Mouse (Mus musculus) neural tube, embryonic 15.5 days (tissue): ENCODE data around the gene Gm19345. TPM values are rescaled to one million over a fixed set of nuclear protein-coding genes. Genes with fewer than 3 reads are reported as not detected.

Experiments
- ATAC-seq: fragments of 200-750 bp; cut with Nextera tagmentation; 2 replicates; pipeline ENCODE4 v1.8.0; 2017; ENCODE audit warnings: mild to moderate bottlenecking, moderate TSS enrichment, moderate library complexity; ENCODE audit not compliant: low FRiP score
- H3K27ac ChIP-seq: fragments of 300-500 bp; sonication (generic); replicated peaks from 2 replicates; pipeline ENCODE4 v1.5.1; 2015; ENCODE audit warnings: mild to moderate bottlenecking, inconsistent platforms
- H3K27me3 ChIP-seq: fragments of 300-500 bp; sonication (generic); replicated peaks from 2 replicates; pipeline ENCODE4 v1.6.1; 2015; ENCODE audit warnings: inconsistent platforms
- H3K36me3 ChIP-seq: fragments of 300-500 bp; sonication (generic); 2 replicates; pipeline ENCODE4 v1.6.1; 2015; ENCODE audit warnings: inconsistent platforms
- H3K4me1 ChIP-seq: fragments of 300-500 bp; sonication (generic); 2 replicates; pipeline ENCODE4 v1.6.1; 2015; ENCODE audit warnings: inconsistent platforms
- H3K4me2 ChIP-seq: fragments of 300-500 bp; sonication (generic); 2 replicates; pipeline ENCODE4 v1.6.1; 2015; ENCODE audit warnings: inconsistent platforms, mild to moderate bottlenecking, moderate library complexity
- H3K4me3 ChIP-seq: fragments of 300-500 bp; sonication (generic); replicated peaks from 2 replicates; pipeline ENCODE4 v1.5.1; 2015; ENCODE audit warnings: mild to moderate bottlenecking, inconsistent platforms
- H3K9ac ChIP-seq: fragments of 300-500 bp; sonication (generic); replicated peaks from 2 replicates; pipeline ENCODE4 v1.6.1; 2015; ENCODE audit warnings: mild to moderate bottlenecking, inconsistent platforms
- H3K9me3 ChIP-seq: fragments of 300-500 bp; sonication (generic); replicated peaks from 2 replicates; pipeline ENCODE4 v1.6.1; 2016; ENCODE audit warnings: inconsistent platforms
- WGBS: fragments of 180-500 bp; shearing (Covaris S2); methylation state at CpG from one replicate; pipeline ENCODE4 v1.1.7; 2015; ENCODE audit warnings: mixed read lengths; 5-methylcytosine and 5-hydroxymethylcytosine counted together
- polyA plus RNA-seq: library from polyadenylated mRNA; unstranded; fragments of >200 nt; fragmentation: Nextera tagmentation; extraction: Ambion mirVana; gene quantifications from 2 replicates; pipeline ENCODE4 v1.2.1, GENCODE M21; 2015

Gene Gm19345
- polyA plus RNA-seq, 1 experiment from 2014 or later: 17.3 TPM

- ATAC-seq: no peak
- peaks cover 8% of the 10 kb centered on the region for H3K4me1 ChIP-seq
- 89% methylated on average over 6 of the region's 6 CpGs for WGBS
Observed at GRCm38 (mm10) chr7:19856283-19856682, 4.5 kb downstream of the Gm19345 start.

GRCm38 (mm10) chr7:19859740-19860139 is 7.9 kb downstream of the Gm19345 start:
- H3K27me3 ChIP-seq: peaks cover 5% of the 10 kb centered on the region; the same call in 1 of the 2 replicates

More at GRCm38 (mm10) chr7:19856283-19856682, 4.5 kb downstream of the Gm19345 start:
- no peak overlapping the region for H3K4me2 ChIP-seq
- H3K9me3 ChIP-seq: no peaks in the 10 kb centered on the region
- H3K27ac ChIP-seq: no peak overlapping the region
- no peak overlapping the region for H3K9ac ChIP-seq
- H3K27me3 ChIP-seq: peaks cover 16% of the 10 kb centered on the region
- no peak overlapping the region for H3K4me3 ChIP-seq
- H3K36me3 ChIP-seq: no peaks in the 10 kb centered on the region; the same call in 1 of the 2 replicates

GRCm38 (mm10) chr7:19861199-19861598 is 9.4 kb downstream of the Gm19345 start, which contains the start of gene Ceacam16:
Ceacam16 (minus strand) TSS chr7:19861299.
- no peak within 1 kb of the TSS for H3K27ac ChIP-seq
- no peaks in the 10 kb centered on the region for H3K4me1 ChIP-seq
- H3K4me3 ChIP-seq: no peak within 1 kb of the TSS
- WGBS: 92% methylated on average over 9 of the region's 9 CpGs
- no peaks in the 10 kb centered on the region for H3K9me3 ChIP-seq
- no peak within 1 kb of the TSS for H3K4me2 ChIP-seq
- peaks cover 5% of the 10 kb centered on the region; the same call in 1 of the 2 replicates for H3K27me3 ChIP-seq
- ATAC-seq: no peak
- no peaks in the 10 kb centered on the region; the same call in 1 of the 2 replicates for H3K36me3 ChIP-seq
- H3K9ac ChIP-seq: no peak within 1 kb of the TSS

More at GRCm38 (mm10) chr7:19859740-19860139, 7.9 kb downstream of the Gm19345 start:
- Histone ChIP-seq H3K4me1 (no peaks in the 10 kb centered on the region), H3K4me3 (no peak overlapping the region), H3K9me3 (no peaks in the 10 kb centered on the region), H3K9ac (no peak overlapping the region), H3K27ac (no peak overlapping the region), H3K36me3 (no peaks in the 10 kb centered on the region; the same call in 1 of the 2 replicates), H3K4me2 (no peak overlapping the region)
- ATAC-seq: no peak
- WGBS: 76% methylated on average over 10 of the region's 10 CpGs

- Histone ChIP-seq H3K27ac (no peak overlapping the region), H3K4me3 (no peak overlapping the region), H3K9ac (no peak overlapping the region), H3K36me3 (no peaks in the 10 kb centered on the region), H3K27me3 (no peaks in the 10 kb centered on the region), H3K4me1 (no peaks in the 10 kb centered on the region), H3K4me2 (no peak overlapping the region), H3K9me3 (no peaks in the 10 kb centered on the region)
- 44% methylated on average over 2 of the region's 2 CpGs for WGBS
- no peak for ATAC-seq
Observed at GRCm38 (mm10) chr7:19864241-19864640, 12.4 kb downstream of the Gm19345 start.

- Histone ChIP-seq H3K4me3 (no peak overlapping the region), H3K9me3 (no peaks in the 10 kb centered on the region), H3K36me3 (no peaks in the 10 kb centered on the region), H3K27me3 (no peaks in the 10 kb centered on the region), H3K9ac (no peak overlapping the region), H3K4me1 (no peaks in the 10 kb centered on the region), H3K27ac (no peak overlapping the region), H3K4me2 (no peak overlapping the region)
- 88% methylated on average over 8 of the region's 8 CpGs for WGBS
- ATAC-seq: no peak
Observed at GRCm38 (mm10) chr7:19865246-19866036, 13.6 kb downstream of the Gm19345 start.

- no peak overlapping the region for H3K9ac ChIP-seq
- 81% methylated on average over 6 of the region's 6 CpGs for WGBS
- H3K36me3 ChIP-seq: no peaks in the 10 kb centered on the region
- no peak overlapping the region for H3K4me2 ChIP-seq
- ATAC-seq: no peak
- no peaks in the 10 kb centered on the region for H3K9me3 ChIP-seq
- H3K4me3 ChIP-seq: no peak overlapping the region
- H3K27me3 ChIP-seq: no peaks in the 10 kb centered on the region
- no peaks in the 10 kb centered on the region for H3K4me1 ChIP-seq
- H3K27ac ChIP-seq: no peak overlapping the region
Observed at GRCm38 (mm10) chr7:19866490-19866889, 14.7 kb downstream of the Gm19345 start.

GRCm38 (mm10) chr7:19867751-19868399 is 16.1 kb downstream of the Gm19345 start:
- Histone ChIP-seq H3K27me3 (no peaks in the 10 kb centered on the region), H3K4me3 (no peak overlapping the region), H3K4me2 (no peak overlapping the region), H3K36me3 (no peaks in the 10 kb centered on the region), H3K4me1 (no peaks in the 10 kb centered on the region), H3K9ac (no peak overlapping the region), H3K27ac (no peak overlapping the region), H3K9me3 (no peaks in the 10 kb centered on the region)
- no peak for ATAC-seq
- 90% methylated on average over 16 of the region's 16 CpGs for WGBS

- Histone ChIP-seq H3K9me3 (no peaks in the 10 kb centered on the region), H3K36me3 (no peaks in the 10 kb centered on the region), H3K27me3 (no peaks in the 10 kb centered on the region), H3K4me2 (no peak overlapping the region), H3K4me3 (no peak overlapping the region), H3K4me1 (no peaks in the 10 kb centered on the region), H3K9ac (no peak overlapping the region), H3K27ac (no peak overlapping the region)
- no peak for ATAC-seq
- WGBS: 75% methylated on average over 10 of the region's 10 CpGs
Observed at GRCm38 (mm10) chr7:19871137-19871621, 19.4 kb downstream of the Gm19345 start.

GRCm38 (mm10) chr7:19871943-19872601 is 20.3 kb downstream of the Gm19345 start:
- H3K36me3 ChIP-seq: no peaks in the 10 kb centered on the region
- ATAC-seq: no peak
- no peak overlapping the region for H3K27ac ChIP-seq
- no peaks in the 10 kb centered on the region for H3K4me1 ChIP-seq
- H3K27me3 ChIP-seq: no peaks in the 10 kb centered on the region
- H3K9ac ChIP-seq: no peak overlapping the region
- WGBS: 57% methylated on average over 5 of the region's 5 CpGs
- H3K4me3 ChIP-seq: no peak overlapping the region
- H3K9me3 ChIP-seq: no peaks in the 10 kb centered on the region
- no peak overlapping the region for H3K4me2 ChIP-seq

- H3K4me3 ChIP-seq: no peak overlapping the region
- 54% methylated on average over 13 of the region's 13 CpGs for WGBS
- no peaks in the 10 kb centered on the region for H3K4me1 ChIP-seq
- H3K27ac ChIP-seq: no peak overlapping the region
- H3K9me3 ChIP-seq: no peaks in the 10 kb centered on the region
- peak; percentile 80 for ATAC-seq
- no peaks in the 10 kb centered on the region for H3K36me3 ChIP-seq
- H3K27me3 ChIP-seq: no peaks in the 10 kb centered on the region
- no peak overlapping the region for H3K4me2 ChIP-seq
- no peak overlapping the region for H3K9ac ChIP-seq
Observed at GRCm38 (mm10) chr7:19875948-19876682, 24.3 kb downstream of the Gm19345 start.
